Mouse (Mus musculus) bone marrow, adult 2 months (tissue): ENCODE results near the gene Erich6b.

ENCODE experiments used
- CTCF ChIP-seq: fragments of 200-500 bp; IDR thresholded peaks from 2 replicates; pipeline ENCODE4 v1.5.1; 2011; ENCODE audit warnings: low read length, control low read depth; ENCODE audit not compliant: control insufficient read depth, insufficient read depth
- POLR2A ChIP-seq: fragments of 200-500 bp; IDR thresholded peaks from 2 replicates; pipeline ENCODE4 v1.6.1; 2011; ENCODE audit warnings: low read depth, mild to moderate bottlenecking, control low read depth, low read length, borderline replicate concordance; ENCODE audit not compliant: control insufficient read depth

DNA sequence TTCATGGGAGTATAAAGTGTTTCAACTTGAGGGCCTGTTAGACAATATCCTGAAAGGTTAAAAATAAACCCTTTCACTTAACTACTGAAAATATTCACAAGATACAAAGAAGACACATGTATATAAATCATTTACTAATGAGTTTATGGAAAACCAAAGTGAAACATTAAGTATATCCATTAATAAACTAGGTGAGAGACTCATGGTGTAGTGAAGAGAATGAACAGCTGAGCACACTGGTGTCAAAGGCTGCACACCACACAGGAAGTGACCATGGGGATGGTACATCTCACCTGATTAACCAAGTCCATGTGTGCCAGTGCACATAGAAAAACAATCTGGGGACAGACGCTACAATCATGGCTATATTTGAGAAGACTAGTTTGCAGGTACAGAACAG, 66.9 kb downstream of the Erich6b start:
- TF ChIP-seq POLR2A (no peak), CTCF (no peak)
